Mouse (Mus musculus): Measurements from ENCODE around the gene Bcdin3d. TPM values are rescaled to one million over a fixed set of nuclear protein-coding genes. Genes with fewer than 3 reads are reported as not detected.

Bcdin3d gene
- 13.1 and 13.4 TPM in 2 replicates for polyA plus RNA-seq (2015; fragmentation: Nextera tagmentation; extraction: Ambion mirVana)

DNA sequence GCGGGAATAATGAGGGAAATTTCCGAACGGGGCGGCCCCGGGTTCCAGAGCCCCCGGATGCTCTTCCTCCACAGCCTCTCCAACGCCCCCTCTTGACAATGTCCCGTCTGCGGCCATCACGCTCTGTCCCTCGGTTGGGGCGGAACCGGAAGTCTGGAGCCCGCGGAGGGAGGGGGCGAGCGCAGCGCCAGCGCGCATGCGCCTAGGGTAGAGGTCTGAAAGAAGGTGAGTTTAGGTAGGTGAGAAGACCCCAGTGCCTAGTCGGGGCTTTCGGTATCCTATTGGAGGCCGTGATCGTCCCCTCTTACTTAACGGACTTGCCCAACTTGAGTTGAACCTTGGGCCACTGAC lies at the start of gene Bcdin3d:
Bcdin3d (minus strand) TSS at position 155 of the 351 bp plus-strand sequence.
- H3K4me2 ChIP-seq (replicated peaks), result peak within 1 kb of the TSS; percentile 74
- peak within 1 kb of the TSS; percentile 84 for H3K4me3 ChIP-seq (replicated peaks)
- no peaks in the 10 kb centered on the region for H3K9me3 ChIP-seq (replicated peaks)
- peaks cover 13% of the 10 kb centered on the region for H3K36me3 ChIP-seq
- peak within 1 kb of the TSS; percentile 91 for H3K9ac ChIP-seq
- peak; percentile 84 for ATAC-seq (ENCODE audit: insufficient number of reproducible peaks, low FRiP score, low TSS enrichment, low read depth)
- no peaks in the 10 kb centered on the region for H3K27me3 ChIP-seq
- H3K4me1 ChIP-seq, result peaks cover 15% of the 10 kb centered on the region
- WGBS, result under 1% methylated on average over 26 of the region's 26 CpGs
- peak within 1 kb of the TSS; percentile 96 for H3K27ac ChIP-seq (replicated peaks)

DNA sequence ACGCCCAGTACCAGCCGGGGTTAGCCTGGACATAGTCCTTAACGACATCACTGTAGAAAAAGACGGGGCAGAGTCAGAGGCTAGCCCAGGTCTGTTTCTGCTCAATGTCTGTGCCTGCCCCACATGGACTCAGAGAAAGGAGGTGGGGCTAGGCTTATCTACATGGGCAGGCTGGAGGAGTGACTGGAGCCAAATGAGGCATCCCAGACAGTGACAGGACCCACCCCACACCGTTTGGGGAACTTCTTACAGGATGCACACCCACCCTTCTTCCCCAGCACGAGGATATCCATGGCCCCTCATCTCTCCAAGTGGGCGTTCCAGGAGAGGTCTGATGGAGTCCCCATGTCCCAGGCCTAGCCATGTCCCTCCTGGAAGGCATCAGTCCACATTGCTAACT lies 45.8 kb upstream of the Bcdin3d start:
- Histone ChIP-seq H3K4me1 (no peaks in the 10 kb centered on the region), H3K9me3 (replicated peaks) (no peaks in the 10 kb centered on the region), H3K27me3 (0 out of 2 replicates have a peak, but pooled peaks cover 4% of the 10 kb centered on the region), H3K27ac (replicated peaks) (no peak overlapping the region), H3K4me2 (replicated peaks) (no peak overlapping the region), H3K36me3 (no peaks in the 10 kb centered on the region), H3K9ac (no peak overlapping the region), H3K4me3 (replicated peaks) (no peak overlapping the region)
- ATAC-seq (ENCODE audit: insufficient number of reproducible peaks, low FRiP score, low TSS enrichment, low read depth), result no peak
- 78% methylated on average over 7 of the region's 7 CpGs for WGBS

DNA sequence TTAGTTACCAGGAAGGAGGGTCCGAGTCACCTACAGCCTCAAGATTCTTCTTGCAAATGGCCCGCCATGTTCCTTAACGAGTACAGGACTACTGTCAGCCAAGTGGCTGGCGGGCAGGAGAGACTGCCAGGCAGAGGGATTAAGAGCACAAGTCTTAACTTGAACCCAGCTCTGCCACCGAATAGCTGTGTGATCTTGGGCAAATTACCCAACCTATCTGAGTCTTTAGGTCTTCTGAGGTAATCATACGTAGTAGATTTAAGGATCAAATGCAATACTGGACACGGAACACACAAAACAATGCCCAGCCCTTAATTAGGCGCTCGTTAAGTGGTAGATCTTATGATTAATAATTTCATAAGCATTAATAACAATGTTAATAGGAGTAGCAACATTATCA lies 45.1 kb upstream of the Bcdin3d start:
- no peaks in the 10 kb centered on the region for H3K36me3 ChIP-seq
- H3K4me3 ChIP-seq (replicated peaks), result no peak overlapping the region
- no peak overlapping the region for H3K27ac ChIP-seq (replicated peaks)
- ATAC-seq (ENCODE audit: insufficient number of reproducible peaks, low FRiP score, low TSS enrichment, low read depth), result no peak
- H3K4me2 ChIP-seq (replicated peaks), result no peak overlapping the region
- H3K9me3 ChIP-seq (replicated peaks), result no peaks in the 10 kb centered on the region
- no peak overlapping the region for H3K9ac ChIP-seq
- H3K4me1 ChIP-seq, result no peaks in the 10 kb centered on the region
- 81% methylated on average over 9 of the region's 9 CpGs for WGBS
- H3K27me3 ChIP-seq, result 0 out of 2 replicates have a peak, but pooled peaks cover 4% of the 10 kb centered on the region

DNA sequence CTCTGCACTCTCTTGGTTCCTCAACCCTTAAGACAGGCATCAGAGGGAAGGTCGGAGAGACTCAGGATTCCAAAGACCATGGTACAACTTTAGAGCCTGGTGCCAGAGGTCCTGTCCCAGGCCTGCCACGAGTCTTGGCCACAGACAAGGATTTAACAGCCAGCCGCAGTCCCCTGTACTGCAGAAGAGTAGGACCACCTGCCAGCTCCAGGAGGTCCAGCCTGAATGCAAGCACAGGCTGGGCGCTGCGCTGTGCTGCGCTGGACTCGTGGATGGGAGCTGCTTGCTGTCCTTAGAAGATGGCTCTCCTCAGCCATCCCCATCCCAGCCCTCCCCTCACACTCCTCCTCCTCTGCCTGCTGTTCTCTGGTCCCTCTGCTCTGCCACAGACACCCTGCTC lies 43.2 kb upstream of the Bcdin3d start:
- H3K4me1 ChIP-seq, result no peaks in the 10 kb centered on the region
- H3K9ac ChIP-seq, result no peak overlapping the region
- no peaks in the 10 kb centered on the region for H3K36me3 ChIP-seq
- no peaks in the 10 kb centered on the region for H3K9me3 ChIP-seq (replicated peaks)
- no peak overlapping the region for H3K27ac ChIP-seq (replicated peaks)
- H3K27me3 ChIP-seq, result 0 out of 2 replicates have a peak, but pooled peaks cover 4% of the 10 kb centered on the region
- no peak overlapping the region for H3K4me2 ChIP-seq (replicated peaks)
- H3K4me3 ChIP-seq (replicated peaks), result no peak overlapping the region
- WGBS, result 74% methylated on average over 7 of the region's 7 CpGs
- no peak for ATAC-seq (ENCODE audit: insufficient number of reproducible peaks, low FRiP score, low TSS enrichment, low read depth)

DNA sequence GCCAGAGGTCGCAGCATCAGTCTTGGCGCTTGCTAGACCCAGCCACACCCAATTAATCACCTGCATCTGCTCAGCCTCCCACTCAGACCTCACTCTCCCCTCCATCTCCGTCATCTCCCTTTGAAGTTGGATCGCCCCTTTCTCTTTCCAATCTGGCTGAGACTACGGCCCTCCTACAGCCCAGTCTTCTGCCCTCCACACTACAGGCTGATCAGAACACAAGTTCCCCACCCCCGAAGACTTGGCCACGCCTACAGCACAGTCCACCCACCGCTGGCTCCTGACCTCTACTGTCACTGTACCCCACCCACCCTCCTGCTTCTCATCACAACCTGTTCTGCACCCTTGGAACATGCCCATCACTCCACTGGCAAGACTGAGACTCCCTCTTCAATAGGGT lies 42.2 kb upstream of the Bcdin3d start:
- no peak for ATAC-seq (ENCODE audit: insufficient number of reproducible peaks, low FRiP score, low TSS enrichment, low read depth)
- no peaks in the 10 kb centered on the region for H3K4me1 ChIP-seq
- H3K4me3 ChIP-seq (replicated peaks), result no peak overlapping the region
- H3K4me2 ChIP-seq (replicated peaks), result no peak overlapping the region
- 58% methylated on average over 8 of the region's 8 CpGs for WGBS
- H3K9me3 ChIP-seq (replicated peaks), result no peaks in the 10 kb centered on the region
- H3K36me3 ChIP-seq, result no peaks in the 10 kb centered on the region
- 0 out of 2 replicates have a peak, but pooled peaks cover 4% of the 10 kb centered on the region for H3K27me3 ChIP-seq
- H3K27ac ChIP-seq (replicated peaks), result no peak overlapping the region
- H3K9ac ChIP-seq, result no peak overlapping the region

DNA sequence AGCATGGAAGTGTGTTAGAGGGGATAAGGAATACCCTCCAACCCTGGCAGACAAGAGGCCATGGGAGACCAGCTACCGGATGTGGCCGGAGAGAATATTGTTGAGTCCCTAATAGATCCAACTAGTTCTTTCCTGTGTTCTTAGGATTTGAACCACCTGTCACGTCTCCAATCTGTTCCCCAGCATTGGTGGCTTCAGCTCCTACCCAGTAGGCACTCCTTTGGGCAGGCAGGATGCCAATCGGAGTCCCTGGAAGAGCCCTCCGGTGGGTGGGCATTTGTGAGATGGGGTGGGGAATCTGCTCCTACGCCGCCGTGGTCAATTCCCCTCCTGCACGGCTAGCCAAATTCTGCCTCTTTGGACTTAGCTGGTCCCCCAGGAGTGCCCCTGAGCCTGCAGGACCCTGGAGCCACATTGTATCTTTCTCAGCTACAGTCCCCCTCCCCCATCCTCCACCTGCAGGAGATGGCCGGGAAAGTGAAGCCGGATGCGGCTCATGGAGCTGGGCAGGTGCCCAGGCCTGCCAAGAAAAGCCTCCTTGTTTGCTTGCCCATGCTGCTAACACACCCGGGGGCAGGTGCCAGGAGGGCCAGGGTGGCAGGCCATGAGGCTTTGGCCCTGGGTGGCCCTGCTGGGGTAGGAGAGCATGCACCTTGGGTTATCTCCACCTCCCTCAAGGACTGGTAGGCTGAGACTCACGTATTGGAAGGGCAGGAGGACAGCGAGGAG lies 37.4 kb upstream of the Bcdin3d start:
- H3K4me3 ChIP-seq (replicated peaks), result no peak overlapping the region
- no peaks in the 10 kb centered on the region for H3K27me3 ChIP-seq
- H3K4me1 ChIP-seq, result no peaks in the 10 kb centered on the region
- no peak for ATAC-seq (ENCODE audit: insufficient number of reproducible peaks, low FRiP score, low TSS enrichment, low read depth)
- H3K9me3 ChIP-seq (replicated peaks), result no peaks in the 10 kb centered on the region
- H3K27ac ChIP-seq (replicated peaks), result no peak overlapping the region
- no peaks in the 10 kb centered on the region for H3K36me3 ChIP-seq
- no peak overlapping the region for H3K9ac ChIP-seq
- H3K4me2 ChIP-seq (replicated peaks), result no peak overlapping the region
- WGBS, result 74% methylated on average over 15 of the region's 15 CpGs

DNA sequence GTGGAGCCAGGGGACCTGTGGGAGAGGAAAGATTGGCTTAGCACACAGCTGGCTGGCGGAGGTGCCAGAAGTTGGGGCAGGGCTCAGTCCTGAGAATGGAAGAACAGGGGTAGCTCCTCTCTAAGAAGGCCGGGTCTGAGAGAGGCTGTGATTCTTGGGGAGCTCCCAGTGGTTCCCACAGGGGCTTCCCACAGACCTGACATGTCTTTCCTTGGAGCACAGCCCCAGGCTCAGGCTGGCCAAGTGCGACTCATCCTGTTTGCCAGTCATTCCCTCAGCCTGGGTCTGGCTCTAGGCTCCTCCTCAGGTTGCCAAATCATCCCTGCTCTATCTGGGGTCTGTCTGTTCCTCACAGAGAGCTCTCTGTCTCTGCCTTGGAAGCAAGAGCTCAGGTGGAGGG lies 36.1 kb upstream of the Bcdin3d start:
- Histone ChIP-seq H3K4me2 (replicated peaks) (no peak overlapping the region), H3K4me3 (replicated peaks) (no peak overlapping the region), H3K9ac (no peak overlapping the region), H3K27ac (replicated peaks) (no peak overlapping the region), H3K36me3 (no peaks in the 10 kb centered on the region), H3K27me3 (no peaks in the 10 kb centered on the region), H3K4me1 (peaks cover 7% of the 10 kb centered on the region; the same call in 1 of the 2 replicates), H3K9me3 (replicated peaks) (no peaks in the 10 kb centered on the region)
- 69% methylated on average over 3 of the region's 3 CpGs for WGBS
- ATAC-seq (ENCODE audit: insufficient number of reproducible peaks, low FRiP score, low TSS enrichment, low read depth), result no peak

DNA sequence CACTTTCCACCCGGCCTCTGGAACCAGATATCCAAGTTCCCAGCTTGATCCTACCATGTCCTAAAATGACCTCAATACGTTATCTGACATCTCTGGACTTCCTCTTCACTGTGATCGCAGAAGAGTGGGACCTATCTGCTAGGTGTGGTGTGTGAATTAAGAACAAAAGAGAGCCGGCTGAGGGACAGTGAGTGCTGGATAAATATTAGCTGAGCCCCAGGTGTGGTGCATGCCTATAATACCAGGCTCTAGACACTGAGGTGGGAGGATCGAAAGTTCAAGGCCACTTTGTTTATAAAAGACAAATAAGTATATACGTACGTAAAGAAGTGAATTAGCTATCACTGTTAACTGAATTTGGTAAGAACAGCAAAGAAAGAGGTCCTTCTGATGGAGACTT lies 35.3 kb upstream of the Bcdin3d start:
- H3K4me1 ChIP-seq, result peaks cover 12% of the 10 kb centered on the region; the same call in 1 of the 2 replicates
- no peak overlapping the region for H3K4me3 ChIP-seq (replicated peaks)
- H3K9ac ChIP-seq, result no peak overlapping the region
- ATAC-seq (ENCODE audit: insufficient number of reproducible peaks, low FRiP score, low TSS enrichment, low read depth), result no peak
- WGBS, result 86% methylated on average over 7 of the region's 7 CpGs
- no peak overlapping the region for H3K27ac ChIP-seq (replicated peaks)
- H3K4me2 ChIP-seq (replicated peaks), result no peak overlapping the region
- no peaks in the 10 kb centered on the region for H3K27me3 ChIP-seq
- no peaks in the 10 kb centered on the region for H3K9me3 ChIP-seq (replicated peaks)
- H3K36me3 ChIP-seq, result no peaks in the 10 kb centered on the region

DNA sequence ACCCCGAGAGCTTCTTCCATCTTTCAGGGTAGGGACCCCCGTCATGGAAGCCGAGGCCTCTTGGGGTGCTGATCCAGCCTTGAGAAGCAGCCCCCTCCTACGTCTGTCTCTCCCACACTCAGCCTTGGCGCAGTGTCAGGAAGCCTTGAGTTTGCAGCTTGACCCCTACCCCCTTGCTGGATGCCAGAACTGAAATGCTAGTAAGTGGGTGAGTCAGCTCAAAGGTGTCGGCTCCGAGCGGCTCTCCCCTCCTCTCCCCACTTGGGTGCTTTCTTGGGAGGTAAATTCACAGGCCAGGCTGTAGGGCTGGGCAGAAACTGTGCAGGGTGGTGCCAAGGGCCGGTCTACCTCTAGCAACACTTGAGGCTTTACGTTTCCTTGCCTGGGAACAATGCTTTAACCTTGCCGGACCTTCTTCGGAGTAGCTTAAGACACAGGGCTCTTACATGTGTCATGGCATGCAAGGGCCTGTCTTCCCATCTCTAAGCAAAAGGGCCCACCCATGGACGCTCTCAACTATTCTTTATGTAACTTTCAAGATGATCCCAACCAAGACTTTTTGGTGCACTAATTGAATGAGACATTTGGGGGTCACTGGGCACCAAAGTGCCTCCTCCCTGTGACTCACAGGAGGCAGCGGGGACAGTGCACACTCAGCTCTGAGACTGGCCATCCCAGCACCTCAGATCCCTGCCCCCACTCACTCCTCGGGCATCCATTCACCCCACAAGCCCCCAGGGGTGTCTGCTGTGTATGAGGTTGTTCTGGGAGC lies 31.0 kb upstream of the Bcdin3d start:
- Histone ChIP-seq H3K4me2 (replicated peaks) (no peak overlapping the region), H3K27ac (replicated peaks) (no peak overlapping the region), H3K4me3 (replicated peaks) (no peak overlapping the region), H3K27me3 (no peaks in the 10 kb centered on the region), H3K36me3 (no peaks in the 10 kb centered on the region), H3K9me3 (replicated peaks) (no peaks in the 10 kb centered on the region), H3K4me1 (peaks cover 38% of the 10 kb centered on the region), H3K9ac (no peak overlapping the region)
- no peak for ATAC-seq (ENCODE audit: insufficient number of reproducible peaks, low FRiP score, low TSS enrichment, low read depth)
- WGBS, result 66% methylated on average over 15 of the region's 15 CpGs

DNA sequence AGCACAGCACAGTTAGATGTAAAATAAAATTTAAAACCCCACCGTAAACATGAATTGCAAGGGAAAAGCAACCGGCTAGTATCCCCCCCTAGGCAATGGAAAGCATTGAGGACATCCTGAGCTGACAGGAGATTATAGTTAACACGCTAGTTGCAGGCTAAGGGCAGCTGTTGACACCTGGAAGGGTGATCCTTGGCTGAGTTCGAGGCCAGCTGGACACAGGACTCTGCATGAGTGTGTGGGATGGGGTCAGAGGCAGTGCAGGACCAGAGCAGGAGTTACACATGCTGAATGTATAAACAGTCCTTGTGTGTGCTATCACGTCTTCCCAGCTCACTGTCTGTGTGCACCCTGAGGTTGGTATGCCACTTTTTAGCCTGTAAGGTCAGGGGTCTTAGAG lies 28.7 kb upstream of the Bcdin3d start:
- no peak for ATAC-seq (ENCODE audit: insufficient number of reproducible peaks, low FRiP score, low TSS enrichment, low read depth)
- Histone ChIP-seq H3K4me1 (peaks cover 40% of the 10 kb centered on the region), H3K9ac (no peak overlapping the region), H3K4me3 (replicated peaks) (no peak overlapping the region), H3K4me2 (replicated peaks) (no peak overlapping the region), H3K9me3 (replicated peaks) (no peaks in the 10 kb centered on the region), H3K36me3 (no peaks in the 10 kb centered on the region), H3K27me3 (peaks cover 16% of the 10 kb centered on the region), H3K27ac (replicated peaks) (no peak overlapping the region)
- 60% methylated on average over 5 of the region's 5 CpGs for WGBS

DNA sequence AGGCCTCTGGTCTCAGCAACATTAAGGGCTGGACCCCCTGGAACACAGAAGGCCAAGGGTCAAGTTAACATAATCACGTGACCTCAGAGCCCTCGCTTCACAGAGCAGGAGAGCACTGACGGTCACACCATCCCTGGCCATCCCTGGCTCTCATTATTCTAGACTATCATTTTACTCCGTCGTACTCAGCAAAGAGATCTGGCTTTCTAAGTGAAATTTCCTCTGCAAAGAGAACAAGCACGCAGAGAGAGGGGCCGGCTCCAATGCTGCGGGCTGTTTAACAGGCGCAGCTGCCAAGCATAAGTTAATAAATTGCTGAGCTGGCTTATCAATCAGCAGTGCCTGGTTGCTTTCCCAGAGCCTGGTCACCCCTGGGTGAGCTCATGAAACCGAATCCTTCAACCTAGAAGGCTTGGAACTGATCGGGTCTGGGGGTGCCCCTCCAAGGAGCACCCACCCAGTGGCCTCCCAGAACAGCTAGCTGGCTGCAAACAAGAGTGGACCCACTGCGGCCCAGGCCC lies 27.8 kb upstream of the Bcdin3d start:
- Histone ChIP-seq H3K27me3 (peaks cover 20% of the 10 kb centered on the region), H3K4me3 (replicated peaks) (no peak overlapping the region), H3K9me3 (replicated peaks) (no peaks in the 10 kb centered on the region), H3K36me3 (no peaks in the 10 kb centered on the region), H3K27ac (replicated peaks) (peak overlapping the region; percentile 69), H3K4me2 (replicated peaks) (no peak overlapping the region), H3K4me1 (peaks cover 49% of the 10 kb centered on the region), H3K9ac (no peak overlapping the region)
- ATAC-seq (ENCODE audit: insufficient number of reproducible peaks, low FRiP score, low TSS enrichment, low read depth), result no peak
- WGBS, result 32% methylated on average over 12 of the region's 12 CpGs

All from embryonic facial prominence, embryonic 15.5 days (tissue).